Mouse (Mus musculus) lung, embryonic 15.5 days (tissue): Measurements from ENCODE around the gene Coq8a. TPM values are rescaled to one million over a fixed set of nuclear protein-coding genes. Genes with fewer than 3 reads are reported as not detected.

Experiments used
- ATAC-seq: fragments of 200-750 bp; cut with Nextera tagmentation; 2 replicates; pipeline ENCODE4 v1.8.0; 2017; ENCODE audit warnings: moderate number of reproducible peaks, borderline replicate concordance; ENCODE audit not compliant: low FRiP score, low TSS enrichment; ENCODE audit errors: extremely low read depth
- H3K27ac ChIP-seq: fragments of 300-500 bp; sonication (generic); 2 replicates; pipeline ENCODE4 v1.5.1; 2015; ENCODE audit warnings: moderate library complexity, mild to moderate bottlenecking, inconsistent platforms
- H3K27me3 ChIP-seq: fragments of 300-500 bp; sonication (generic); 2 replicates; pipeline ENCODE4 v1.6.1; 2015; ENCODE audit warnings: inconsistent platforms
- H3K36me3 ChIP-seq: fragments of 300-500 bp; sonication (generic); 2 replicates; pipeline ENCODE4 v1.6.1; 2015; ENCODE audit warnings: inconsistent platforms
- H3K4me1 ChIP-seq: fragments of 300-500 bp; sonication (generic); 2 replicates; pipeline ENCODE4 v1.6.1; 2015; ENCODE audit warnings: inconsistent platforms
- H3K4me2 ChIP-seq: fragments of 300-500 bp; sonication (generic); 2 replicates; pipeline ENCODE4 v1.6.1; 2015; ENCODE audit warnings: inconsistent platforms, mild to moderate bottlenecking, moderate library complexity
- H3K4me3 ChIP-seq: fragments of 300-500 bp; sonication (generic); 2 replicates; pipeline ENCODE4 v1.5.1; 2015; ENCODE audit warnings: mild to moderate bottlenecking, inconsistent platforms
- H3K9ac ChIP-seq: fragments of 300-500 bp; sonication (generic); 2 replicates; pipeline ENCODE4 v1.6.1; 2015; ENCODE audit warnings: inconsistent platforms
- H3K9me3 ChIP-seq: fragments of 300-500 bp; sonication (generic); 2 replicates; pipeline ENCODE4 v1.6.1; 2016; ENCODE audit warnings: inconsistent platforms
- WGBS: fragments of 180-500 bp; shearing (Covaris S2); methylation state at CpG from one replicate; pipeline ENCODE4 v1.1.7; 2015; 5-methylcytosine and 5-hydroxymethylcytosine counted together
- polyA plus RNA-seq: library from polyadenylated mRNA; unstranded; fragments of >200 nt; fragmentation: Nextera tagmentation; extraction: Ambion mirVana; gene quantifications from 2 replicates; pipeline ENCODE4 v1.2.1, GENCODE M21; 2015

The Coq8a gene
- polyA plus RNA-seq, 1 experiment from 2014 or later = 9.3 TPM

DNA sequence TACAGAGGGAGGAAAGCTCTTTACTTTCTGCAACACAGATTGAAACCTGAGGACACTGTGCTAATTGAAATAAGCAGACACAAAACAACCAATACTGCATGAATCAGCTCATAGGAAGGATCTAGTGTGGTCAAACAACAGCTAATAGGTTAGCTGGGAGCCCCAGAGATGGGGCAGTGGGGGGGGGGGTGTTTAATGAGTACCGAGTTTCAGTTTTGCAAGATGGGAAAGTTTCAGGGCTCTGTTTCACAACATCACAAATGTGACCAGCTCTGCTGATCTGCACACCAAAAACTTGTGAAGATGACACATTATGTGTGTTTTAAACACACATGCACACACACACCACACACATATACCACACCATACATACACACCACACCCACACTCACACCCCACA is 22.6 kb upstream of the Coq8a start:
- H3K36me3 ChIP-seq = no peaks in the 10 kb centered on the region

DNA sequence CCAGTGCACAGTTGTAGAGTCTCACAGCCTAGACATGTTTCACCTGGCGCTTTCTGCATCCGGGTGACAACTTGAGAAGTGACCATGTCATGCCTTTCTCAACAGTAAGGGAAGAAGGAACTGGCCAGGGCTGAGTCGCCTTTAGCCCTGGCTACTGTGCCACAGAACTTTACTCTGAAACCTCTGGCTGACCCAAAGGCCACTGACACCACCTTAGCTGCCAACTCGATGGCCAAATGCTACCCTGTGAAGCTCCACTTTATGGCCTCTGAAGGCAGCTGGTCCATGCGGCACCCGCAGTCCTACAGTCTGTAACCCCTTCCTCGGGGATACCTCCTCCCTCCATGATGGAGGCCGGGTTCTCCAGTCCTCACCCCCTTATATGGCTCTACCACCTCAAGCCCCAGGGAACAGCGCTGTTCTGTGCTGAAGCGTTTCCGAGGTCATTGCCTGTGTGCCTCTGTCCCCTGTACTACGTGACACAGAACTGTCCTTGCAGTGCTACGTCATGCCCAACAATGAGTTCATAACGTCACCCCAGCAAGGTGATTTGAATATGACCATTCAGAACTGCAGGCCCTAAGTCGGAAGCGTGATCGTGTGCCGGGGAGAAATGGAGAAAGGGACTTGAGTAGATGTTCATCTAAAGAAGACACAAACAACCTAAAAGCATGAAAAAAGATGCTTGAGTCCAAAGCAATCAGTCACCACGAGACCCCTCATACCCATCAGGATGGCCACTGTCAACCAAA is 21.6 kb upstream of the Coq8a start:
- H3K27ac ChIP-seq = no peak overlapping the region
- no peaks in the 10 kb centered on the region for H3K27me3 ChIP-seq
- no peak overlapping the region for H3K9ac ChIP-seq
- H3K4me1 ChIP-seq = no peaks in the 10 kb centered on the region
- 84% methylated on average over 19 of the region's 19 CpGs for WGBS
- H3K4me3 ChIP-seq = no peak overlapping the region
- no peaks in the 10 kb centered on the region for H3K36me3 ChIP-seq
- no peak for ATAC-seq
- no peak overlapping the region for H3K4me2 ChIP-seq
- H3K9me3 ChIP-seq = no peaks in the 10 kb centered on the region

More for the DNA sequence above, 22.6 kb upstream of the Coq8a start:
- no peak overlapping the region for H3K4me2 ChIP-seq
- no peak overlapping the region for H3K9ac ChIP-seq
- no peaks in the 10 kb centered on the region for H3K27me3 ChIP-seq
- no peak overlapping the region for H3K27ac ChIP-seq
- H3K4me3 ChIP-seq = no peak overlapping the region
- ATAC-seq = no peak
- H3K4me1 ChIP-seq = peaks cover 6% of the 10 kb centered on the region; the same call in 1 of the 2 replicates
- 81% methylated on average over 1 of the region's 1 CpGs for WGBS
- H3K9me3 ChIP-seq = no peaks in the 10 kb centered on the region

DNA sequence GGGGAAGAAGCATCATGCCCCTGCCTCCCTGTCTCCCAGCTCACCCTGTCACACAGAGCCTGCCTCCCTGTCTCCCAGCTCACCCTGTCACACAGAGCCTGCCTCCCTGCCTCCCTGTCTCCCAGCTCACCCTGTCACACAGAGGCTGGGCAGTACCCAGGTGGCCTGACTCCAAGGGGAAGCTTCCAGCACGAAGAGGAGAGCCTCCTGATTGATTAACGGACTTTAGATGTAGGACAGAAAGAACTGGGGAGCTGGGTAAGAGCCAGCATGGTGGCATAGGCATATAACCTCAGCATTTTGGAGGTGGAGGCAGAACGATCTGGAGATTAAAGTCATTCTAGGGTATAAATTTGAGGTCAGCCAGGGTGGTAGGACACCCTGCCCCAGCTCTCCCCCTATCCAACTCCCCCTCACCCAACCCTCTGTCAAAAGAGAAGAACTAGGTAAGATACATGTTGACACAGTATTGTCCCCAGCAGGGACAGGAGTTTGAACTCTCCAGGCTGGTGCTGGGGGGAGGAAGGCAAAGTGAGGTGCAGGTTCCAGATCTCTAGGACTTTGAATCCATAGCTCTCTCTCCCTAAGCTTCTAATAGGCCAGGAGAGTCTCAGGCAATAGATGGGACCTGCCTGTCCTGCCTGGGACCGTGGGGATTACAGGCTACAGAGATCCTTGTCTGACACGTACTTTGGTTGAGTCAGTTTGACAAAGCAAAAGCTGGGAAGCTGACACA is 17.3 kb upstream of the Coq8a start:
- WGBS = 61% methylated on average over 5 of the region's 5 CpGs
- no peak overlapping the region for H3K4me3 ChIP-seq
- H3K27ac ChIP-seq = no peak overlapping the region
- H3K9me3 ChIP-seq = no peaks in the 10 kb centered on the region
- H3K4me1 ChIP-seq = no peaks in the 10 kb centered on the region
- no peak for ATAC-seq
- H3K4me2 ChIP-seq = no peak overlapping the region
- H3K9ac ChIP-seq = no peak overlapping the region
- no peaks in the 10 kb centered on the region for H3K27me3 ChIP-seq
- H3K36me3 ChIP-seq = no peaks in the 10 kb centered on the region

DNA sequence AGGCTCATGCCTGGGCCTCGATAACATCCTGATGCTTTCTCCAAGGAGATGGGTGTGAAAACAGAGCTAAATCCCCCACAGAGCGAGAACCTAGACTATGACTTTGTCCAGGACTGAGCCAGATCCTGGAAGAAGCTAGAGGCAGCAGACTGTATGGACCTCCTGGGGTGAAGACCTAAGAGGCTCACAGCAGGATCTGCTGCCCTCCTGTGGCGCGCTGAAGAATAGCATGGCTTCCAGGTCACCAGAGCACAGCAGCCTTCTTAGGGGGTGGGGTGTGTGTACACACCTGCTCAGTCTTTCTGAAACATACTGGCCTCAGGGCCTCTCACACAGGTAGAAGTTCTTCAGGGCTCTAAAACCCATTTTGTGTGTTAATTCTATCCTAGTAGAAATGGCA is 15.6 kb upstream of the Coq8a start:
- no peak overlapping the region for H3K4me3 ChIP-seq
- WGBS = 16% methylated on average over 4 of the region's 4 CpGs
- no peaks in the 10 kb centered on the region for H3K9me3 ChIP-seq
- no peak overlapping the region for H3K9ac ChIP-seq
- no peaks in the 10 kb centered on the region for H3K27me3 ChIP-seq
- peak; percentile 64; the same call in 1 of the 2 replicates for ATAC-seq
- no peak overlapping the region for H3K4me2 ChIP-seq
- H3K4me1 ChIP-seq = no peaks in the 10 kb centered on the region
- H3K36me3 ChIP-seq = no peaks in the 10 kb centered on the region
- H3K27ac ChIP-seq = no peak overlapping the region

DNA sequence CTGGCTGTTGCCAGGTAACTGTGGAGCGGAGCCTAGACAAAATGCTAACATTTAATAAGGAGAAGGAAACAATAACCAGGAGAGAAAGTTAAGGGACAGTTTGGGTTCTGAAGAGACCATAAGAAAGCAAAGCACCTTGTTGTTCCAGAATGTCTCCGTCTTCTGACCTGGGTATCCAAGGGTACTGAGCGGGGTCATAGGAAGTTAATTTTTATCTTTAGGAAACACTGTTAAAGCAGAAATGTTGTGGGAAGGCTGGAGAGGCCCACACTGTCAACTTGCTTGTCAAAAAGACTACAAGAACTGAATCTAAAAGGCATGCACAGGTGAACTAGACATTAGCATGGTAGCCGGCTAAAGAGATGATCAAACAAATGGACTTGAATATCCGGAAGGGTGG is 13.5 kb upstream of the Coq8a start:
- H3K9ac ChIP-seq = no peak overlapping the region
- H3K4me2 ChIP-seq = no peak overlapping the region
- ATAC-seq = no peak
- H3K36me3 ChIP-seq = no peaks in the 10 kb centered on the region
- WGBS = 57% methylated on average over 5 of the region's 5 CpGs
- no peaks in the 10 kb centered on the region for H3K27me3 ChIP-seq
- H3K4me3 ChIP-seq = no peak overlapping the region
- no peak overlapping the region for H3K27ac ChIP-seq
- no peaks in the 10 kb centered on the region for H3K9me3 ChIP-seq
- no peaks in the 10 kb centered on the region for H3K4me1 ChIP-seq

DNA sequence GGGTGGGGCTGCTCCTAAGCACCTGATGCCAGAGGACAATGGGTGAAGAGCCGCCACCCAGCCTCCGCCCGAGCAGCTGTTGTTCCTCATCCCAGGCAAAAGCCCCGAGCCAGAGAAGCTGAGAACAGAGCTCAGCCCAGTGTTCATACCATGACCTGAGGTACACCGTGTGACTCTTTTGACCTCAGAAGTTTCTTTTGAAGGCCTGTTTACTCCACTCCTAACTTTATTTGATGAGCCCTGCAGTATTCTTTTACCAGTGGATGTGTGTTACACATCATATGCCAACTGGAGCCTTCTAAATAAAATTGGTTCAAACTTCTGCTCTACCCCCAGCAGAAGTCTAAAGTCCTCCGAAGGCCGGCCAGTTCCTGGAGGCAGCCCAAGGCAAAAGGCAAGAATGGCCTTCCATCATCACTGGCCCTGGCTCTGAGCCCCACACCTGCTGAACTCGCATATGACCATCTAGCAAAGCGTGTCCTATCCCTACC is 11.4 kb upstream of the Coq8a start:
- H3K36me3 ChIP-seq = no peaks in the 10 kb centered on the region
- no peak overlapping the region for H3K4me3 ChIP-seq
- WGBS = 77% methylated on average over 9 of the region's 9 CpGs
- H3K4me1 ChIP-seq = no peaks in the 10 kb centered on the region
- H3K4me2 ChIP-seq = no peak overlapping the region
- ATAC-seq = no peak
- H3K27me3 ChIP-seq = no peaks in the 10 kb centered on the region
- H3K9me3 ChIP-seq = no peaks in the 10 kb centered on the region
- H3K27ac ChIP-seq = no peak overlapping the region
- no peak overlapping the region for H3K9ac ChIP-seq

DNA sequence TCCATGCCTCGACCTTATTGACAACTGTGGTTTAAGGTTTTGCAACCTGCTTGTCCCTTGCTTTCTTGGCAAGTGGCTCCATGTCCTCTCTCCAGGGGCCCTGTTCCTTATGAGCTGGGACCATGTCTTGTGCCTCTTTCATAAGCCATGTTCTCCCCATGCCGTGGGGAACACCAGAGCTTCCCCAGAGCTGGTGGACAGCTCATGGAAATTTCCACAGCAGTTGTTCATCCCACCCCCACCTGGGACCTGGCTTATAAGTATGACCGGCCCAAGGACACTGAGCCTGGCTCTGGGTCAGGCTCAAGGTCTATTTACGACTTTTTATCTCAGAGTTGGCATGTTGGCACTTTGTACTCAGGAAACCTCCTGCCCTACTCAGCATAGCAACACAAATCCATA is 10.6 kb upstream of the Coq8a start:
- WGBS = 65% methylated on average over 4 of the region's 4 CpGs
- Histone ChIP-seq H3K9me3 (no peaks in the 10 kb centered on the region), H3K4me1 (no peaks in the 10 kb centered on the region), H3K27me3 (no peaks in the 10 kb centered on the region), H3K9ac (no peak overlapping the region), H3K4me2 (no peak overlapping the region), H3K36me3 (no peaks in the 10 kb centered on the region), H3K4me3 (no peak overlapping the region), H3K27ac (no peak overlapping the region)
- no peak for ATAC-seq

DNA sequence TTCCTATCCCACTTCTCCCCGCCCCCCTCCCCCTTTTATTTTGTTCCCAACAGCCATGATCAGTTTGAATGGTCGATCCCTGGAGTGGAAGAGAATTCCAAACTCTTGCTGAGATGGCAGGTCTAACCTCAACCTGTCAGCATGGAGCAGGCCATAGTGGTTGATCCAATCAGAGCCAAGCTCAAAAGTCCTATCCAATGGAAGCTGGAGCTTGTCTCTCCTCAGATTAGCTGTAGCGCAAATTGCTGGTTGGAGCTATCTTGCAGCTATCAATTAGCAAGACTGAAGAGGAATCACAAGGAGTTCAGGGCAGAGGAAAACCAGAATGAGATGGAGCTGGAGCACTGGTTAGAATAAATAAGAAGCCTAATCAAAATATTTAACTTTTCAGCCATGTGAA is 9.0 kb upstream of the Coq8a start:
- H3K9me3 ChIP-seq = no peaks in the 10 kb centered on the region
- H3K4me2 ChIP-seq = no peak overlapping the region
- H3K9ac ChIP-seq = no peak overlapping the region
- H3K36me3 ChIP-seq = no peaks in the 10 kb centered on the region
- no peak for ATAC-seq
- 75% methylated on average over 3 of the region's 3 CpGs for WGBS
- no peak overlapping the region for H3K4me3 ChIP-seq
- no peak overlapping the region for H3K27ac ChIP-seq
- H3K4me1 ChIP-seq = no peaks in the 10 kb centered on the region
- no peaks in the 10 kb centered on the region for H3K27me3 ChIP-seq

DNA sequence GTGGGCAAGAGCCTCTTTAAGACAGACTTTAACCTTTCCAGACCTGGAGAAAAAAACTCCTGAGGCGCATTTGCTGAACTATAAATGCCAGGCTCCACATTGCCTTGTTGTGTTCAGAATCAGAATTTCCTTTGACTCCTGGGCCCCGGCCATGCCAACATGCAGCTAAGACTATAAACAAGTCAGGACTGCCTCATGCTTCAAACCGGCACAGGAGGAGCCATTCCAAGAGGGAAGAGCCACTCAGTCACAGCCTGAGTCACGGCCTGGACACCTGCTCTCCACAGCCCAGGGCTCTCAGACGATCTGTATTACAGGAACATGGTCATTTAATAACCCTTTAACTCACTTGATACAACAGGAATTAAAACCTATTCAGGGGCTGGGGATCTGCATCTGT is 1.3 kb upstream of the Coq8a start:
- Histone ChIP-seq H3K9ac (no peak overlapping the region), H3K27ac (no peak overlapping the region), H3K27me3 (no peaks in the 10 kb centered on the region), H3K4me1 (no peaks in the 10 kb centered on the region), H3K9me3 (no peaks in the 10 kb centered on the region), H3K36me3 (no peaks in the 10 kb centered on the region), H3K4me3 (no peak overlapping the region), H3K4me2 (no peak overlapping the region)
- 48% methylated on average over 5 of the region's 5 CpGs for WGBS
- ATAC-seq = no peak

DNA sequence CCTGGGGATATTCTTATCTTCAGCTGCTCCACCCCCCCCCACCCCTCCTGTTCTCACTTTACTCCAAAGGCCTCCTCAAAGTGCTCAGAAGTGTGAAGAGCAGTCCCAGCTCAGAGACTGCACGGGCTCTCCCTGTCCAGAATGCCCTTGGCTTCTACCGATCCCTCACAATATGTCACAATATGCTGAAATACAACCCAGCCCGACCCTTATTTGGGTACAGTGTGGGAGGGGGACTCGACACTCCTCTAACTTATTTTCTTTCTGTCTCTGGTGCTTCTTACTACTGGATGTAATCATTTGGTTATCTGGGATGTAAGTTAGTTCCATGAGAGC is 281 bp upstream of the Coq8a start:
- no peak overlapping the region for H3K4me3 ChIP-seq
- H3K9ac ChIP-seq = no peak overlapping the region
- no peak for ATAC-seq
- WGBS = 55% methylated on average over 4 of the region's 4 CpGs
- H3K27ac ChIP-seq = no peak overlapping the region
- H3K4me1 ChIP-seq = peaks cover 8% of the 10 kb centered on the region; the same call in 1 of the 2 replicates
- no peaks in the 10 kb centered on the region for H3K27me3 ChIP-seq
- no peak overlapping the region for H3K4me2 ChIP-seq
- H3K36me3 ChIP-seq = no peaks in the 10 kb centered on the region
- H3K9me3 ChIP-seq = no peaks in the 10 kb centered on the region

DNA sequence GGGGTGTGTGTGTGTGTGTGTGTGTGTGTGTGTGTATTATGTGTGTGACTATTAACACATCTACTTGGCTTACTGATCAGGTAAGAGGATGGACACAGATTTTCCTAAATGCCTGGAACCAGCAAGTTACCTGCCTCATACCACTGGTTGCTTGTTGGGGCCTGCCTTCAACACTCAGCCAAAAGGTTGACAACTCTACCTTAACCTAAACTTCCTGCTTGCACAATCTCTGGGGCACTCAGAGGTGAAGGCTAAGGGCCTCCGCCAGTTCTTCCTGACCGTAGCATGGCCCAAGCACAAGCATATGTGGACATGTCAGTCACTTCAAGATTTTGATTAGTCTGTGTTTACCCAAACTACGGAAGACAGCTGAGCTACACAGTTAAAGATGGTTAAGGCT is 1.4 kb downstream of the Coq8a start:
- no peak overlapping the region for H3K27ac ChIP-seq
- H3K27me3 ChIP-seq = no peaks in the 10 kb centered on the region
- no peak overlapping the region for H3K4me3 ChIP-seq
- no peaks in the 10 kb centered on the region for H3K36me3 ChIP-seq
- H3K4me1 ChIP-seq = peaks cover 8% of the 10 kb centered on the region; the same call in 1 of the 2 replicates
- H3K4me2 ChIP-seq = no peak overlapping the region
- no peak for ATAC-seq
- H3K9me3 ChIP-seq = no peaks in the 10 kb centered on the region
- no peak overlapping the region for H3K9ac ChIP-seq
- 51% methylated on average over 3 of the region's 3 CpGs for WGBS

DNA sequence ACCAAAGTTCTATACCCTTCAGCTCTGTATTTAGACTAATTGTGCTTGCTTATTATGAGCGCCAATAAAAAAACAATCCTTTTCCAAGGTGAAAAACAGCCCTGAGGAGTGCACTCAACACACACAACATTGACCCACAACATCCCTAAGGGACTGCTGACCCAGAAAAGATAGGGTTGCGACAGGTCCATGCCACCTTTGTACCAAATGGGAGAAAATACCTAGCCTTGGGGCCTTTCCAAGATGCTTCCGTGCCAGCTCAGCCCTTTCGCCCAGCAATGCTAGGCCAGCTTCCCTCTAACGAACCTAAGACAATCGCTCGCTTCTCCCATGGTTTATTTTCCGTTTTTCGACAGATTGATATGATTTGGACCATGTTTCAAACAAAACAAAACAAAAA is 2.9 kb downstream of the Coq8a start:
- Histone ChIP-seq H3K27ac (no peak overlapping the region), H3K9me3 (no peaks in the 10 kb centered on the region), H3K4me2 (peak overlapping the region; percentile 97), H3K36me3 (no peaks in the 10 kb centered on the region), H3K4me3 (peak overlapping the region; percentile 67; the same call in 1 of the 2 replicates), H3K9ac (no peak overlapping the region), H3K27me3 (no peaks in the 10 kb centered on the region), H3K4me1 (peaks cover 8% of the 10 kb centered on the region; the same call in 1 of the 2 replicates)
- ATAC-seq = no peak
- 83% methylated on average over 9 of the region's 9 CpGs for WGBS
